Mouse (Mus musculus) limb, embryonic 12.5 days (tissue): ENCODE results near the gene Clic4. TPM values are rescaled to one million over a fixed set of nuclear protein-coding genes. Genes with fewer than 3 reads are reported as not detected.

Source experiments
- ATAC-seq: fragments of 200-750 bp; cut with Nextera tagmentation; 2 replicates; pipeline ENCODE4 v1.8.0; 2017; ENCODE audit warnings: low read depth, moderate TSS enrichment; ENCODE audit not compliant: insufficient number of reproducible peaks, insufficient read depth, low FRiP score, low TSS enrichment
- H3K27ac ChIP-seq: fragments of 300-500 bp; sonication (generic); 2 replicates; pipeline ENCODE4 v1.5.1; 2016; ENCODE audit warnings: mild to moderate bottlenecking, moderate library complexity
- H3K27me3 ChIP-seq: fragments of 300-500 bp; sonication (generic); 2 replicates; pipeline ENCODE4 v1.6.1; 2016; ENCODE audit warnings: mild to moderate bottlenecking, moderate library complexity
- H3K36me3 ChIP-seq: fragments of 300-500 bp; sonication (generic); 2 replicates; pipeline ENCODE4 v1.6.1; 2016; ENCODE audit warnings: mild to moderate bottlenecking, moderate library complexity
- H3K4me1 ChIP-seq: fragments of 300-500 bp; sonication (generic); replicated peaks from 2 replicates; pipeline ENCODE4 v1.6.1; 2016
- H3K4me2 ChIP-seq: fragments of 300-500 bp; sonication (generic); 2 replicates; pipeline ENCODE4 v1.6.1; 2016; ENCODE audit warnings: mild to moderate bottlenecking, moderate library complexity
- H3K4me3 ChIP-seq: fragments of 300-500 bp; sonication (generic); replicated peaks from 2 replicates; pipeline ENCODE4 v1.5.1; 2016; ENCODE audit warnings: mild to moderate bottlenecking
- H3K9ac ChIP-seq: fragments of 300-500 bp; sonication (generic); replicated peaks from 2 replicates; pipeline ENCODE4 v1.6.1; 2016; ENCODE audit warnings: mild to moderate bottlenecking, moderate library complexity
- H3K9me3 ChIP-seq: fragments of 300-500 bp; sonication (generic); 2 replicates; pipeline ENCODE4 v1.6.1; 2016; ENCODE audit warnings: mild to moderate bottlenecking, moderate library complexity
- WGBS: fragments of 180-500 bp; shearing (Covaris S2); methylation state at CpG from one replicate; pipeline ENCODE4 v1.1.7; 2016; 5-methylcytosine and 5-hydroxymethylcytosine counted together
- polyA plus RNA-seq: library from polyadenylated mRNA; unstranded; fragments of >200 nt; fragmentation: Nextera tagmentation; extraction: Ambion mirVana; gene quantifications from 2 replicates; pipeline ENCODE4 v1.2.1, GENCODE M21; 2016

Gene Clic4
- polyA plus RNA-seq, 1 experiment from 2014 or later: 191 TPM

DNA sequence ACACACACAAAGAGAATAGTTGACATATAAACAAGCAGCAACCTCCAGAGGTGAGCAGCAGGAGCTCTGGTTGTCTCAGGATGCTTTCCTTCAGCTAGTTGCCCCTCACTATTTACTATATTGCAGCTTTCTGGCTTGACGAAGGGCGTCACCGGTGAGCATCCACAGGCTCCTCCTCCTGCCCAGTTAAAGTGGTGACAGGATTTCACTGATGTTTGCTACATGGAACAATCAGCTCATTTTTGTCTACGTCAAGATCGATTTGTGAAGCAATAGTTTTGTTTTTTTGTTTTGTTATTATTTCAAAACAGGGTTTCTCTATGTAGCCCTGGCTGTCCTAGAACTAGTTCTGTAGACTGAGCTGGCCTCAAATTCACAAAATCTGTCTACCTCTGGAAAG, 41.1 kb downstream of the Clic4 start:
- WGBS: 69% methylated on average over 5 of the region's 5 CpGs
- Histone ChIP-seq H3K4me2 (no peak overlapping the region), H3K9ac (no peak overlapping the region), H3K36me3 (peaks cover 36% of the 10 kb centered on the region), H3K4me1 (peaks cover 13% of the 10 kb centered on the region), H3K4me3 (no peak overlapping the region), H3K27ac (no peak overlapping the region), H3K27me3 (no peaks in the 10 kb centered on the region), H3K9me3 (no peaks in the 10 kb centered on the region)
- no peak for ATAC-seq

DNA sequence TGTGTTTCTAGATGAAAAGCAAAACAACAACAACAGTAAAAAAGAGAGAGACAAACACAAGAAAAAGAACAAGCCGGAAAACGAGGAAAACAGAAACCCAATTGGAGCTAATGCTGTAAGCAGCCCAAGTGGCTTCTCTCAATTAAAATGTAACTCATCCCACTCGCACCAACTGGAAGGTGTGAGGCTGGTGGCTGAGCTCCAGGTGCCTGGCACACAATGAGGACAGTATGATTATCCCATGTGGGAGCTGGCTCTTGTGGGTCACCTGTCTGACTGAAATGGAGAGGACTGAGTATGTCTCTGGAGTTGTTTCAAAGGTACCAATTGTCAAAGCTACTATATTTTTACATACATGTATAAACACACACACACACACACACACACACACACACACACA, 41.5 kb downstream of the Clic4 start:
- H3K27ac ChIP-seq: peak overlapping the region; percentile 35; the same call in 1 of the 2 replicates
- H3K4me1 ChIP-seq: peaks cover 11% of the 10 kb centered on the region

DNA sequence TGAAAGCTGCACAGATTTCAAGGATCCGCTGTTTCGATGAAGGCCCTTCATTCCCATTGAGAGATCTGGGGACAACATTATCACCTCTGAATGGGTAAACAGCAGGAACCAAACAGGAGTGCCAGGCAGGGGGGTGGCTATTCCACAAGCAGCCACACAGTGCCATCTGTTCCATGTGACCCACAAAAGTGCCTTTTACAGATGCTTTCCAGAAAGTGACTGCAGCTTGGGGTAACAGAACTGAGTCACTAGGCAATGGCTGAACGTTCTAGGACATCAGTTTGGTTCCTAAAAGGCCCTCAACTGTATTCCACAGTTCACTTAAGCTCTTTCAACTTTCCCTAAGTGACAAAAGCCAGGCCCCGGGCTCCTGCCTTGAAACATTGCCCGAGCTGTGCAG, 42.0 kb downstream of the Clic4 start:
- no peak overlapping the region for H3K4me3 ChIP-seq
- H3K9ac ChIP-seq: no peak overlapping the region
- no peak for ATAC-seq
- H3K4me1 ChIP-seq: peaks cover 11% of the 10 kb centered on the region
- no peak overlapping the region for H3K4me2 ChIP-seq
- H3K27ac ChIP-seq: peak overlapping the region; percentile 35; the same call in 1 of the 2 replicates
- peaks cover 35% of the 10 kb centered on the region for H3K36me3 ChIP-seq
- WGBS: 56% methylated on average over 5 of the region's 5 CpGs
- H3K27me3 ChIP-seq: no peaks in the 10 kb centered on the region
- no peaks in the 10 kb centered on the region for H3K9me3 ChIP-seq

More for the DNA sequence above, 41.5 kb downstream of the Clic4 start:
- Histone ChIP-seq H3K9me3 (no peaks in the 10 kb centered on the region), H3K36me3 (peaks cover 35% of the 10 kb centered on the region), H3K27me3 (no peaks in the 10 kb centered on the region), H3K4me3 (no peak overlapping the region), H3K9ac (no peak overlapping the region), H3K4me2 (no peak overlapping the region)
- 73% methylated on average over 3 of the region's 3 CpGs for WGBS
- ATAC-seq: no peak

DNA sequence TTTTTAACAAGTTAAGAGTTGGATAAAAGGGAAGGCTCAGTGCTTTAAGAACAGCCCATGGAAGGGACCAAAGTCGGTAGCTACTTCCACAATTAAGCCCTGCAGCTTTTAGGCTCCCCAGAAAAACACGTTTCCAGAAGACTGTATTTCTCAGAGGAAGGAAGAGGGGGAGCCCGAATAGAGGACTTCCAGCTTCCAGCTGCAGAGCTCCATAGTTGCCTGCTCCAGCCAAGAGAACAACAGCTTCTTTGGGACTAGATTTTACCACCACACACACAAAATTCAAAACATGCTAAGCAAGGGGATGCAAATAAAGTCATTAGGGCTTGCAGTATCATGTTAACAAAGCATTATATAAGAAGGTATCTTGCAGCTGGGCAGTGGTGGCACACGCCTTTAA, 42.7 kb downstream of the Clic4 start:
- Histone ChIP-seq H3K9ac (no peak overlapping the region), H3K36me3 (peaks cover 35% of the 10 kb centered on the region), H3K27me3 (no peaks in the 10 kb centered on the region), H3K4me1 (peaks cover 11% of the 10 kb centered on the region), H3K4me3 (no peak overlapping the region), H3K9me3 (no peaks in the 10 kb centered on the region), H3K4me2 (no peak overlapping the region), H3K27ac (no peak overlapping the region; the same call in 1 of the 2 replicates)
- 69% methylated on average over 4 of the region's 4 CpGs for WGBS
- no peak for ATAC-seq

DNA sequence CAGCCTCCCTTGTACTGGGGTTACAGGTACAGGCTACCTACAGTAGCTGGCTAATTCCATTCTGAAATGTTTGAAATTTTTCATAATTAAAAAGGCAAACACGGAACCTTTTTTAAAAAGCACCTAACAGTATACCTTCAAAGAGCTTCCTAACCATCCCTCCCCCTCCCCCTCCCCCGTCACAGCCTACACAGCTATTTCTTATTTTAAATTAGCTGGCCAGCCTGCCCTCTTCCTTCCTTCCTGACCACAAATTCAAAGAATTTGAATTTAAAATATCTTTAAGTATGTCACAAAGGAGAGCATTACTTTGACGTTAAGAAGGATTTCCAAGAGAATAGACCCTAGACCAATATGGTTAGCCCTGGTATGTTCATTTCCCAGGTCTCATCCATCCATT, 44.5 kb downstream of the Clic4 start:
- ATAC-seq: no peak
- 84% methylated on average over 3 of the region's 3 CpGs for WGBS
- H3K27me3 ChIP-seq: no peaks in the 10 kb centered on the region
- no peaks in the 10 kb centered on the region for H3K9me3 ChIP-seq
- H3K36me3 ChIP-seq: peaks cover 41% of the 10 kb centered on the region
- H3K4me2 ChIP-seq: no peak overlapping the region
- H3K4me1 ChIP-seq: peaks cover 6% of the 10 kb centered on the region
- no peak overlapping the region for H3K27ac ChIP-seq
- H3K9ac ChIP-seq: no peak overlapping the region
- no peak overlapping the region for H3K4me3 ChIP-seq

DNA sequence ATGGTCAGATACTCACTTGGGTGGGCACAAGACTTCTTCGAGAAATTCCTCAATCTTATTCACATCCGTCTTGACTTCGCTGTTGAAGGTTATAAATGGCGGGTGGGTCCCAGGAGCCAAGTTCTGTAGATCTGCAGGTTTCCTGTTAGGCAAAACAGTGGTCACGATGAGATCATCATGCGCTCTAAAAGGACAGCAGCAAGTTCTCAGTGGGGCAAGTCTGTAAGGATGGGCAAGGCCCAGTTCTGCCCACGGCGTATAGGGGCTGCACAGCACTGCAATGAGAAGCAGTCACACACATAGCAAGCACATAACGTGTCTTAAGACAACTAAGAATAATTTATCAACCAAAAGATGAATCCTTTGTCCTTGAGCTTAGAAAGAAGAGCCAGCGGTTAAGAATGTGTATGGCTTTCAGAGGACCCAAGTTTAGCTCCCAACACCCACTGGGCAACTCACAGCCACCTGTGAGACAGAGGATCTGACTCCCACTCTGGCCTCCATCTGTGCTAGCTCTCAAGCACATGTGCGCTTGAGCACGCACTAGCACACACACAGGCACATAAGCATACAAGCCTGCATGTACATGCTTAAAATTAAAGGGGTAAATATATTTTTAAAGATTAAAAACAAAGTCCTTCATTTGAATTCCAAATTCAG, 46.5 kb downstream of the Clic4 start:
- Histone ChIP-seq H3K4me3 (no peak overlapping the region), H3K4me1 (peaks cover 11% of the 10 kb centered on the region), H3K9me3 (no peaks in the 10 kb centered on the region), H3K27ac (no peak overlapping the region), H3K36me3 (peaks cover 55% of the 10 kb centered on the region), H3K4me2 (no peak overlapping the region), H3K27me3 (no peaks in the 10 kb centered on the region), H3K9ac (no peak overlapping the region)
- WGBS: 93% methylated on average over 12 of the region's 12 CpGs
- no peak for ATAC-seq

DNA sequence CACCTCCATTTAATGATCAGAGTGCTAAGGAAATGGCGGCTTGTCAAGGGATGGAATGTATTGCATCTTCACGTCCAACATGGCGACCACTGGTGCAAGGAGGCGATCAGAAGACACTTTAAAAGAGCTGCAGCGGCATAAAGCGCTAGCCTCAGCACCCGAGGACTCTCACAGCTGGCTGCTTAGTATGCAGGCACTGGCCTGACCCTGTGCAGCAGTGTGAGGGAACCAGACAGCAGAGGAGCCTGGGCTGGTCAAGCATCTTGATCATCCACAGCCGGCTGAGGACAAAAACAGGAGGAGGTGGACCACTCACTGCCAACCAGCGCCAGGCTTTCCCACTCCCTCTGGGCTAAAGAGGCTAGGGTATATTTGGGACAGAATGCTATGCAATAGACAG, 48.8 kb downstream of the Clic4 start:
- Histone ChIP-seq H3K27me3 (no peaks in the 10 kb centered on the region), H3K36me3 (peaks cover 65% of the 10 kb centered on the region), H3K9ac (no peak overlapping the region), H3K9me3 (no peaks in the 10 kb centered on the region), H3K4me3 (no peak overlapping the region), H3K27ac (peak overlapping the region; percentile 64; the same call in 1 of the 2 replicates), H3K4me2 (no peak overlapping the region), H3K4me1 (peaks cover 18% of the 10 kb centered on the region)
- WGBS: 91% methylated on average over 9 of the region's 9 CpGs
- ATAC-seq: no peak

DNA sequence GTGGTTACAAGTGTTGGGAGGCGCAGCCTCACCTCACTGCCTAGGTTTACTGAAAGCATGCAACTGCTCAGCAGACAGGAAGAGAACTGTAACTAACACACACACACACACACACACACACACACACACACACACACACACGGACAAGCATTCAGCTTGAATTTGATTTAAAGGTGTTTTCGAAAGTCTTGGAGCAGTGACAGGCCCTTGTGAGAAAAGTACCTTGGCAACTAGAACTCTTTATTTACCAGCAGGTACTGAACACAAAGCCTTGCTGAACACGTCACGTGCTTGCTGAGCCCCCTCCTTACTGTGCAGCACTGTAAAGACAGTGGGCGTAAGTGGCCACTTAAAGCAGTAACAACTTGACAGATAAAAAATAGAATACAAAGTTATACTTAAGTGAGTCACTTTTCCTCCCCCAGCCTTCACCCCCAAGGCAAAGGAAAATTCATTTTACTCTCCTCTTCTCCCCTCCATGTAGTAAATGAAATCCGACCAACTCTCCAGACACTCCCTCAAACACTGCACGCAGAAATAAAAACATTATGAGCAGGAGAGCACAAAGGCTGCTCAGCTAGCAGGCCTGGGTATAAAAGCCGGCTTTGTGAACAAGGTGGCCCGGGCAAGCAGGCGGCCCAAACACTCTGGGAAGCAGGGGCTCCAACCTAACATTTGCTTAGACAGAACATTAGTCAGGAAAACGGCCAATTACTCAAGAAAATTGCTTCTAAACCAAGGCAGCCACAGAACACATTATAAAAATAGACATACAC, 50.8 kb downstream of the Clic4 start:
- no peak overlapping the region for H3K4me3 ChIP-seq
- H3K4me1 ChIP-seq: peaks cover 18% of the 10 kb centered on the region
- no peaks in the 10 kb centered on the region for H3K9me3 ChIP-seq
- H3K9ac ChIP-seq: no peak overlapping the region
- peak; percentile 72; the same call in 1 of the 2 replicates for ATAC-seq
- H3K36me3 ChIP-seq: peaks cover 85% of the 10 kb centered on the region
- no peaks in the 10 kb centered on the region for H3K27me3 ChIP-seq
- H3K27ac ChIP-seq: peak overlapping the region; percentile 80
- 0 out of 2 replicates have a peak overlapping the region, but pooled peaks have one; percentile 13 for H3K4me2 ChIP-seq
- 68% methylated on average over 12 of the region's 12 CpGs for WGBS

DNA sequence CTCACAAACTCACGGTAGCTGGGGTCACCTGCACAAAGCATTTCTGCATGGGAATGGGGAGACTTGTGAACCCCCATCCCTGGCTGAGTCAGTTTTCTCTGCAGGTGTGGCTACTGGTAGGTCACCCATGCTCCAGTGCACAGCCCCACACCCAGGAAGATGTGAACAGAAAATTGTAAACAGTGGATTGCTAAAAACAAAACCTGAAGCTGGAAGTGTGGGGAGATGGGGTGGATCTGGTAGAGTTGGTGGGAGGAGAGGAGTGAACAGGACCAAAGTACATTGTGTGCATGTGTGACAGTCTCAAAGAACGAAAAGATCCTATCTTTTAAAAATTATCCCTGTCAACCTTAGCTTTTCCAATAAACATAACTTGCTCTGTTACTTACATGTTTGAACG, 52.0 kb downstream of the Clic4 start:
- Histone ChIP-seq H3K4me1 (peaks cover 18% of the 10 kb centered on the region), H3K27ac (peak overlapping the region; percentile 80), H3K9ac (no peak overlapping the region), H3K4me3 (no peak overlapping the region), H3K36me3 (peaks cover 89% of the 10 kb centered on the region), H3K27me3 (no peaks in the 10 kb centered on the region), H3K9me3 (no peaks in the 10 kb centered on the region), H3K4me2 (no peak overlapping the region)
- 83% methylated on average over 3 of the region's 3 CpGs for WGBS
- ATAC-seq: no peak

DNA sequence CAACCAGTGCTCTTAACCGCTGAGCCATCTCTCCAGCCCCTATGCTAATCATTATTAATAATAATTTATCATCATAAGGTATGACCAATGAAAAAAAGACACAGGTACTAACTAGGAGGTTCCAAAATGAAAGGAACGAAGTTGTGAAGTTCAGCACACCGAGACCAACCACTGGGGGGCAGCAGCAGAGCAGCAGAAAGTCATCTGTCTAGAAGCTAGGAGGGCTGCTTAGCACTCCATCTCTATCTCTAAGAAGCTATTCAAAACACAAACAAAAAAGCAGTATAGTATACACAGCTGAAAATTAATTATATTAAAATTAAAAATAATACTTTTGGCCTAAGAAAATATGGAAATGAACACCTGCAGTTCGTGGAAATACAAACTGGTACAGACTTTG, 53.0 kb downstream of the Clic4 start:
- ATAC-seq: 0 out of 2 replicates have a peak, but pooled peaks have one; percentile 43

DNA sequence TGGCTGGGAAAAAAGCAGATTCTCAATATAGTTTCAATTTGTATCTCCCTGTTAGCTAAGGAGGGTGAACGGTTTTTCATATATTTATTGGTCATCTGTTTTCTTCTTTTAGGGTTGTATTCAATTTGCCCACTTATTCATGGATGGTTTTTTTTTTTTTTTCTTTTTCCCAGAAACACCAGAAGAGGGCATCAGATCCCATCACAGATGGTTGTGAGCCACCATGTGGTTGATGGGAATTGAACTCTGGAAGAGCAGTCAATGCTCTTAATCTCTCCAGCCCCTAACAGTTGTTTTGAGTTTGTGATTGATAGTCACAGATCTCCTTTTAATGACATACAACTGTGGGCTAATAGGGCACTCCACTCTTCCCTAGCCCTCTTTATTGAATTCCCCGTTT, 62.8 kb downstream of the Clic4 start:
- no peak overlapping the region for H3K4me3 ChIP-seq
- 63% methylated on average over 2 of the region's 2 CpGs for WGBS
- peaks cover 9% of the 10 kb centered on the region; the same call in 1 of the 2 replicates for H3K9me3 ChIP-seq
- H3K27me3 ChIP-seq: peaks cover 27% of the 10 kb centered on the region
- peaks cover 5% of the 10 kb centered on the region for H3K4me1 ChIP-seq
- no peak overlapping the region for H3K4me2 ChIP-seq
- H3K9ac ChIP-seq: no peak overlapping the region
- ATAC-seq: no peak
- peaks cover 35% of the 10 kb centered on the region for H3K36me3 ChIP-seq
- H3K27ac ChIP-seq: no peak overlapping the region

More for the DNA sequence above, 53.0 kb downstream of the Clic4 start:
- Histone ChIP-seq H3K9me3 (no peaks in the 10 kb centered on the region), H3K27me3 (no peaks in the 10 kb centered on the region), H3K4me1 (peaks cover 18% of the 10 kb centered on the region), H3K27ac (no peak overlapping the region), H3K4me2 (no peak overlapping the region), H3K4me3 (no peak overlapping the region), H3K36me3 (peaks cover 90% of the 10 kb centered on the region), H3K9ac (no peak overlapping the region)
- 60% methylated on average over 4 of the region's 4 CpGs for WGBS
